Mouse (Mus musculus): Measurements from ENCODE around the gene Trnau1ap. TPM values are rescaled to one million over a fixed set of nuclear protein-coding genes. Genes with fewer than 3 reads are reported as not detected.
A peak's percentile ranks its signal among the peaks of the same experiment; 100 is the strongest.

Gene Trnau1ap
- polyA plus RNA-seq (2015; fragmentation: Nextera tagmentation; extraction: Ambion mirVana) = 73.6 and 80.5 TPM in 2 replicates

DNA sequence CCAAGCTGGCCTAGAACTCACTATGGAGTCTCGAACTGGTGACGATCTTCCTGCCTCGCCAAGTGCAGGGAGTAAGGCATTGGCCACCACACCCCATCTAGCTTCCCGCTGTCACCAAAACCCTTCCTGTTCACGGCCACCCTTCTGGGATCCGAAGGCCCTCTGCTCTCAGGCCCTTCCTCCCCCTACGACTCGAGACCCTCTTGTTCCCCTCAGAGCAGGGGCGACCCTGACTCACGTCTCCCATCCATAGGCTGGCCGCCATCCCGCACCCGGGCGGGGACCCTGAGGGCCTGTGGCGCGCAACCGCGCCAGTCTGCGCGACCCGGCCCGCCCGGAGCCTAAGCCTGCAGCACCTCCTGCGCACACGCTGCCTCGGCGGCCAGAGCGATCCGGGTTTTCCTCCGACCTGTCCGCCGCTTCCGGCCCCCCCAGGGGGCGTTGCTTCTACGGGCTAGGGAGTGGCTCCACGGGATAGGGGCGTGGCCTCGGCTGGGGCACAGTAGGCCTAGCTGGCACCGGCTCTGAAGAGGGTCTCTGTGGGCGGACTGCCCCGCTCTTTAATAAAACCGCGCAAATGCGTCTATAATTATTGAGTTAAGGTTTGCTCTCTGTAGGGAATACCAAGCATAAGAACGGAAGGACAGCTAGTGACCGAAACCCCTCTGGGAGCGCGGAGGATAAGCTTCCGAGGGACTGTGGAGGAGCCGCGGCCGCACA, at the start of gene Trnau1ap:
Trnau1ap (minus strand) TSS at position 424 of the 720 bp plus-strand sequence.
- H3K4me1 ChIP-seq = peaks cover 20% of the 10 kb centered on the region
- H3K36me3 ChIP-seq = peaks cover 56% of the 10 kb centered on the region
- H3K4me3 ChIP-seq (replicated peaks) = peak within 1 kb of the TSS; percentile 81
- no peaks in the 10 kb centered on the region for H3K9me3 ChIP-seq (replicated peaks)
- peak within 1 kb of the TSS; percentile 77 for H3K4me2 ChIP-seq
- peak within 1 kb of the TSS; percentile 95 for H3K27ac ChIP-seq
- no peaks in the 10 kb centered on the region for H3K27me3 ChIP-seq
- peak; percentile 97 for ATAC-seq (replicated peaks; ENCODE audit: low FRiP score)
- WGBS = under 1% methylated on average over 52 of the region's 52 CpGs
- H3K9ac ChIP-seq = peak within 1 kb of the TSS; percentile 90

DNA sequence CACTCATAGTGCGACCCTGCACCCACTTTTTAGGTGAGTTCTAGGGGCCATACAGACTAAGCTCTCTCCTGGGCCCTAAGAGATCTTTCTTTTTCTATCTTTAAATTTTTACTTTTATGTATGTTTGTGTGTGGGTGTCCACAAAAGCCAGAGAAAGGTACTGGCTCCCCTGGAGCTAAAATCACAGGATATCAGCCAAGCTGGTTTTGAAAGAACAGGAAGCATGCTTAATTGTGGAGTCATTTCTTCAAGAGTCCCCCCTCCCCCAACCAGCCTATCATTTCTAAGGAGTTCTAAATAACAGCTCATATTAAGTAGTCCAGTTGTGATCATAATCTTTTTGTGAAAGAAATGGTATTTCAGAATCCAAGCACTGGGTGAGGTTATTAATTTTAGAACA, 44.5 kb upstream of the Trnau1ap start:
- peaks cover 89% of the 10 kb centered on the region for H3K36me3 ChIP-seq
- WGBS = 97% methylated on average over 1 of the region's 1 CpGs
- no peaks in the 10 kb centered on the region for H3K9me3 ChIP-seq (replicated peaks)
- H3K4me3 ChIP-seq (replicated peaks) = no peak overlapping the region
- H3K27me3 ChIP-seq = no peaks in the 10 kb centered on the region
- no peak for ATAC-seq (replicated peaks; ENCODE audit: low FRiP score)
- no peaks in the 10 kb centered on the region for H3K4me1 ChIP-seq
- no peak overlapping the region for H3K9ac ChIP-seq
- no peak overlapping the region for H3K27ac ChIP-seq
- no peak overlapping the region for H3K4me2 ChIP-seq

DNA sequence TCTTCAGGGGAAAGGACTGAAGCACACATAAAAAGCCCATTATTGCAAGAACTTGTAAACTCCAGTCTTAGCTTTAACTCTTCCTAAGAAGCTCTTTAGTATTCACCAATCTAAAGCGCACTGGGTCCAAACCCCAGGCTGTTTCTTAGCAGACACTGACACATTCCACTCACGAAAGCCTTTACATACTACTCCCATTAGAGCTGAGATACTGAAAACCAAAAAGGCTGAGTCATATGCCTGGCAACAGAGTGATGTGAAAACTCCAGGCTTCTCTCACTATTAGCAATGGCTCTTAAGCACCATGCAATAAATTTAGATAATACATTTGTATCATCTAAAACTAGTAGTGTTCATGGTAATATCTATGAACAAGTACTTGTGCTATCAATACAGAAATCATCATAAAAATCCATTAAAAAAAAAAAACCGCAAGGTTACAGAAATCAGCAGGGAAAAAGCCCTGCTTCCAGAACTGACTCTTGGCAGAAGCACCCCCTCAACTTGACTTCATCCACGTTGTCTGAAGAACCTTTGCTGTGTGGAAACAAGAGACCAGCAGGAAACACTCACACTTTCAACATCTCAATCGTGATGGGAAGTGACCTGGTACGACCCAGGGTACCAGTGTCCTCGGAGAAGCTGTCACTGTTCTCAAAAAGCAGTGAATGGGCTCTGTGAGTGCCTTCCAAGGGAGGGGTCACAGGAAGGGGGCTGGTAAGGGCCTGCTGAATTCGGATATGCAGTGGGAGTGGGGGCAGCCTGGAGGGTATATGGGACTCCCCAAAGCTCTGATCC, 40.8 kb upstream of the Trnau1ap start:
- H3K4me1 ChIP-seq = no peaks in the 10 kb centered on the region
- no peak overlapping the region for H3K27ac ChIP-seq
- peaks cover 96% of the 10 kb centered on the region for H3K36me3 ChIP-seq
- no peaks in the 10 kb centered on the region for H3K27me3 ChIP-seq
- H3K9me3 ChIP-seq (replicated peaks) = no peaks in the 10 kb centered on the region
- WGBS = 76% methylated on average over 8 of the region's 8 CpGs
- no peak overlapping the region for H3K4me2 ChIP-seq
- no peak overlapping the region for H3K4me3 ChIP-seq (replicated peaks)
- ATAC-seq (replicated peaks; ENCODE audit: low FRiP score) = no peak
- no peak overlapping the region for H3K9ac ChIP-seq

DNA sequence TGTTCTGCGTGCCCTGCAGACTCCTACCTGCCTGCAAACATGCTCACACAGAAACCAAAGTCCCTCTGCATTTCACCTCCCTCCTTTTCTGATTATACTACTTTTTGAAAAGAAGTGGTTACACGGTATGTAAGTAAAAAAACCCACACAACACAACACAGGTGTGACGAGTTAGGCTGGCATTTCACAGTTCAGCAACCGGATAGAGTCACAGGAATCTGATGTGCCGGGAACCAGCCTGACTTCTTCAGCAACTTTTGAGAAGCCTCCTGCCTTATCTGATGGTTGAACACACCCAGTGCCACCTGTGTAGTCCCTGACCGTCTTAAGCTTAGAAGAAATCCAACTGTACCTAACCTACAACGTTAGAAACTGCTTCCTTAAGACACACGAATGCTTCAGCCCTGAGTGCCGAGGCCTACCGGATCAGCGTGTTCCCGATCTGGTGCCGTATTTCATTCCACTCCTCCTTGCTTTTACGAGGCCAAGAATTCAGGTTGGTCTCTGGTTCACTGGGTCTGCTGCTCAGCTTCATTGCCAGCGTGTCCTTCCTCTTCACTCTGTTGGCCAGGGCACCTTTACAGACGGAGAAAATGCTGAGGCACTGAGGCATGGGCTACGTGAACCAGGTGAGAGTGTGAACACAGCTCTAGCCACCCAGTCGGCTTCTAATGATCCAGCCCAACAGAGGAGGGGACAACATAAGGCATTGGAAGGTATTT, 38.3 kb upstream of the Trnau1ap start:
- no peak for ATAC-seq (replicated peaks; ENCODE audit: low FRiP score)
- H3K36me3 ChIP-seq = peaks cover 96% of the 10 kb centered on the region
- no peak overlapping the region for H3K4me2 ChIP-seq
- no peak overlapping the region for H3K9ac ChIP-seq
- H3K4me1 ChIP-seq = no peaks in the 10 kb centered on the region
- no peak overlapping the region for H3K4me3 ChIP-seq (replicated peaks)
- H3K27ac ChIP-seq = no peak overlapping the region
- no peaks in the 10 kb centered on the region for H3K9me3 ChIP-seq (replicated peaks)
- WGBS = 65% methylated on average over 18 of the region's 18 CpGs
- H3K27me3 ChIP-seq = no peaks in the 10 kb centered on the region

DNA sequence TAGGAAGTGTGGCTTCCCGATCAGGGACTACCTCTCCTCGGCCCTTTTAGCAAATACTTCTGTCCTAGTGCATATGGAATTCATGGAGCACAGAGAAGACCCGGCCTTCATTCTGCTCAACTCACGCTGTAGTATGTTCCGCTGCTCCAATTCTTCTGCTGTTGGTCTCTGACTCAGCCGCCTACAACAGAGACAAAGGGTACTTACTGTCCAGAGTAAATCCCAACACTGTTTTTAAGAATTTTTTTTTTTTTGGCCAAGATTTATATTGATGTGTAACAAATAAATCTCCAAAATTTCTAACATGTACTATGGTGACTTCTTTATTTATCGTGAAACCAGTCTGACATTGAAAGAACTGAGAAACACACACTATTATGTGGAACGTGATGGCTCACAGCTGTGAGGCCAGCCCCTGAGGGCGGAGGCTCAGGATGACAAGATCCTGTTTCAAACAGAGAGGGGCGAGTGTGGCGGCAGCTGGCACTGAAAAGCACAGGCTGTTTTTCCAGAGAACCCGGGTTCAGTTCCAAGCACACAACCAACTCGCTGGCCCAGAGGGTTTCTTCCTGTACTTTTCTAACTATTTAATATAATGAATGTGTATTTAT, 36.2 kb upstream of the Trnau1ap start:
- no peak for ATAC-seq (replicated peaks; ENCODE audit: low FRiP score)
- H3K4me3 ChIP-seq (replicated peaks) = no peak overlapping the region
- H3K4me2 ChIP-seq = no peak overlapping the region
- H3K27me3 ChIP-seq = no peaks in the 10 kb centered on the region
- H3K36me3 ChIP-seq = peaks cover 94% of the 10 kb centered on the region
- 0 out of 2 replicates have a peak overlapping the region, but pooled peaks have one; percentile 45 for H3K27ac ChIP-seq
- no peaks in the 10 kb centered on the region for H3K4me1 ChIP-seq
- WGBS = 56% methylated on average over 13 of the region's 13 CpGs
- no peaks in the 10 kb centered on the region for H3K9me3 ChIP-seq (replicated peaks)
- no peak overlapping the region for H3K9ac ChIP-seq

DNA sequence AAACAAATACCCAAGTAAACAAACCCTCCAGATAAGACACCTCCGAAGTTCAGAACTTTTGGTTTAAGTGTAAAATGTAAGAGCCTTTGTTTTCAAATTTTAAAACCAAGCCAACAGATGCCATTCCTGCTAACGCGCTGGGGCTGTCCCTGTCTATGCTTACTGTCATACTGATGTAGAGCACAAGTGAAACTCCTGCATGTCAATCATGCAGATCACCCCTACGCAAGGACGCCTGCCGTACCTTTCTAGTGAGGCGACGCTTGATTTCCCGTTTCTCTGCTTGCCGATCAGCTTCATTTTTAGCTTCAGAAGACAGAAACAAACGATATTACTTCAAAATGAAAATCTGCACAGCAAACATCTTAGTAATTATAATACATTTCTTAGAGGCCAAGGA, 34.1 kb upstream of the Trnau1ap start:
- Histone ChIP-seq H3K27me3 (no peaks in the 10 kb centered on the region), H3K4me1 (no peaks in the 10 kb centered on the region), H3K9ac (no peak overlapping the region), H3K4me2 (no peak overlapping the region), H3K9me3 (replicated peaks) (no peaks in the 10 kb centered on the region), H3K36me3 (peaks cover 94% of the 10 kb centered on the region), H3K4me3 (replicated peaks) (no peak overlapping the region), H3K27ac (no peak overlapping the region)
- WGBS = 96% methylated on average over 11 of the region's 11 CpGs
- no peak for ATAC-seq (replicated peaks; ENCODE audit: low FRiP score)

DNA sequence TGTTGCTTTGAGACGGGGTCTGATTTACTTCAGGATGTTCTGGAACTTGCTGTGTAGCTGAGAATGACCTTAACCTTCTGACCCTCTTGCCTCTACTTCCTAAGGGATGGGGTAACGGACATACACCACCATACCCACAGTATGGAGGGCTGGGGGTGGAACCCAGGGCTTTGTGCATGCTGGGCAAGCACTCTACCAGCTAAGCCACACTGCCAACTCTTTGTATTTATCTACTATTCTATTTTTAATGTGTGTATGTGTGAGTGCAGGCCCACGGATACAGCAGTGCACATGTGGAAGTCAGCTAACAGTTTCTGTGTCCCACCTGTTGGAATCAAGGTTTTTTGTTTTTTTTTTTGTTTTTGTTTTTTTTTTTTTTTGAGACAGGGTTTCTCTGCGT, 30.2 kb upstream of the Trnau1ap start:
- 92% methylated on average over 4 of the region's 4 CpGs for WGBS
- Histone ChIP-seq H3K36me3 (peaks cover 79% of the 10 kb centered on the region), H3K4me2 (no peak overlapping the region), H3K27me3 (no peaks in the 10 kb centered on the region), H3K9ac (no peak overlapping the region), H3K27ac (no peak overlapping the region), H3K4me3 (replicated peaks) (no peak overlapping the region), H3K4me1 (no peaks in the 10 kb centered on the region), H3K9me3 (replicated peaks) (no peaks in the 10 kb centered on the region)
- ATAC-seq (replicated peaks; ENCODE audit: low FRiP score) = no peak

DNA sequence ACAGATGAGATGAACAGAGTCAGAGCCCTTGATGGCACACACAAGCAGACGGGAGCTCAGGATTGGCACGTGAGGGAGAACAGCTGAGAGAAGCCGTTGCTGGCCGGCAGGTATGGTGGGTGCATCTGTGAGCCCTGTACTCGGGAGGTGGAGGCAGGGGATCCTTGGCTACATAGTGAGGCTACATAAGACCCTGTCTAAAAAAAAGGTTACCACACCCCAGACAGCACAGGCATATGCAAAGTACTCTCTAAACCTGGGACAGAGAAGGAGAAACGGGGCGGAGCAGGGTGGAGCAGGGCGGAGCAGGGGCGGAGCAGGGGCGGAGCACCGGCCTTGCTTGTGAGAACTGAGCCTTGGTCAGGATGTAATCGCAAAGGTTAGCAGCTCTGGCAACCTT, 26.8 kb upstream of the Trnau1ap start:
- Histone ChIP-seq H3K4me1 (peaks cover 15% of the 10 kb centered on the region), H3K27ac (no peak overlapping the region), H3K4me2 (no peak overlapping the region), H3K36me3 (peaks cover 60% of the 10 kb centered on the region), H3K4me3 (replicated peaks) (no peak overlapping the region), H3K27me3 (no peaks in the 10 kb centered on the region), H3K9me3 (replicated peaks) (no peaks in the 10 kb centered on the region), H3K9ac (no peak overlapping the region)
- WGBS = 38% methylated on average over 12 of the region's 12 CpGs
- ATAC-seq (replicated peaks; ENCODE audit: low FRiP score) = peak; percentile 57; the same call in 1 of the 2 replicates

DNA sequence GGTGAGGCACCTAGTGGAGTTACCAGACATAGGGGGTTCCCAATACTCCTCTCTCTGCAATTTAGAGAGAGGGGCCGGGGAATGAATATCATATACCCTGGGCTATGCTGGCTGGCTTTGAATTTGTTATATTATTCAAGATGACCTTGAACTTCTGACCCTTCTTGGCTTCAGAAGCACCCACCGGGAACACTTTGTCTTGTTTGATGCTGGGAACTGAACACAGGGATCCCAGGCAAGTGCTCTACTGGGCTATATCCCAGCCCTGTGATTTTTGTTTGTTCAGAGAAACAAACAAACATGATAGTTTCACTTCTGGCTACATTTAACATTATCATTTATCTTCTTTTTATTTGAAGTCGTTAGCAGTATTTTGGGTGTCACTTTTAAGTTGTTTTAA, 26.1 kb upstream of the Trnau1ap start:
- Histone ChIP-seq H3K36me3 (peaks cover 60% of the 10 kb centered on the region), H3K27ac (no peak overlapping the region), H3K9ac (no peak overlapping the region), H3K4me1 (peaks cover 18% of the 10 kb centered on the region), H3K4me3 (replicated peaks) (no peak overlapping the region), H3K4me2 (no peak overlapping the region), H3K9me3 (replicated peaks) (no peaks in the 10 kb centered on the region), H3K27me3 (no peaks in the 10 kb centered on the region)
- 80% methylated on average over 3 of the region's 3 CpGs for WGBS
- no peak for ATAC-seq (replicated peaks; ENCODE audit: low FRiP score)

DNA sequence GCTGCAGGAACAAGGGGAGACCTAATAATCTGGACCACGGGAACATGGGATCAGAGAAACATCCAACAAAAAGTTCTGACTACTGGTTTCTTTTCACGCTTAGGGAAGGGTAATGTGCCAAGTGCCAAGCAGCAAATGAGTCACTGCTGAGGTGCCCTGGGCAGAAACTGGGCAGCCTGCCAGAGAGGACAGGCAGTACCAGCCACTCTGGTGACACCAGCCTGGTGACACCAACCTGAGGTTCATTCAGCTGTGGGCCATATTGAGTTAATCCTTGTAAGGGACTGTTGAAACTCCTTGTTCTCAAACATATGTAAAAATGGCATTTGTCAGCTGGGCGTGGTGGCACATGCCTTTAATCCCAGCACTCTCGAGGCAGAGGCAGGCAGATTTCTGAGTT, 25.2 kb upstream of the Trnau1ap start:
- Histone ChIP-seq H3K36me3 (peaks cover 58% of the 10 kb centered on the region), H3K9me3 (replicated peaks) (no peaks in the 10 kb centered on the region), H3K4me2 (no peak overlapping the region), H3K27ac (peak overlapping the region; percentile 4; the same call in 1 of the 2 replicates), H3K9ac (no peak overlapping the region), H3K27me3 (no peaks in the 10 kb centered on the region), H3K4me3 (replicated peaks) (no peak overlapping the region), H3K4me1 (peaks cover 18% of the 10 kb centered on the region)
- no peak for ATAC-seq (replicated peaks; ENCODE audit: low FRiP score)
- WGBS = 94% methylated on average over 4 of the region's 4 CpGs

DNA sequence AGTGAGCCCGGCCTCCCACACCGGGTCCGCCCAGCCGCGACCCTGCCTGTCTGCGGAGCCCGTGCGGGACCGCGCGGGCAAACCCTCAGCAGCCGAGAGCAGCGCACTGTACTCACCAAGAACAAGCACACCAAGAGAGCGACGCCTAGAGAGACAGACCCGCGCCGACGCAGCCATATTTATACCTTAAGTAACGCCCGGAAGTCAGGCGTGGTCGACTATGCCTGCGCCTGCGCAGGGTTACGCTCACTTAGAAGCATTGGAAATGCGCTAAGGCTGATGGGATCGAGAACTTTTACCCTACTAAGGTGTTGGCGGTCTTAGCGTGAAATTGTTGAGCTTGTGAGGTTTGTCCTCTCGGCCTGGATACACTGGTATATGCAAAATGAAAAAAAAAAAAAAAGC, 24.1 kb upstream of the Trnau1ap start, which contains the start of gene Rcc1:
Rcc1 (minus strand) TSS at position 125 of the 405 bp plus-strand sequence.
- H3K36me3 ChIP-seq = peaks cover 48% of the 10 kb centered on the region
- H3K27me3 ChIP-seq = no peaks in the 10 kb centered on the region
- peak within 1 kb of the TSS; percentile 98 for H3K27ac ChIP-seq
- under 1% methylated on average over 31 of the region's 31 CpGs for WGBS
- ATAC-seq (replicated peaks; ENCODE audit: low FRiP score) = peak; percentile 89
- peak within 1 kb of the TSS; percentile 89 for H3K9ac ChIP-seq
- peaks cover 18% of the 10 kb centered on the region for H3K4me1 ChIP-seq
- H3K4me3 ChIP-seq (replicated peaks) = peak within 1 kb of the TSS; percentile 83
- H3K4me2 ChIP-seq = peak within 1 kb of the TSS; percentile 77
- no peaks in the 10 kb centered on the region for H3K9me3 ChIP-seq (replicated peaks)
